Mouse (Mus musculus) CD4-positive naive resting alpha-beta T cell, adult 76 days (primary cell): Measurements from ENCODE around the gene Pxdn. TPM values are rescaled to one million over a fixed set of nuclear protein-coding genes. Genes with fewer than 3 reads are reported as not detected.

ENCODE experiments used
- total RNA-seq: library from RNA; stranded (reverse); gene quantifications from one replicate; pipeline ENCODE4 v1.2.4, GENCODE M21; 2023

Pxdn gene
- total RNA-seq, result not detected

GRCm38 (mm10) chr12:29937308-29937707, at the start of gene Pxdn:
TSS of gene Pxdn (plus strand) at chr12:29937608.

Other genes starting within 250 kb of the Pxdn start
- gene Tpo, start 195.0 kb downstream of the Pxdn start, total RNA-seq, result not detected